Mouse (Mus musculus) neural tube, embryonic 10.5 days (tissue): Measurements from ENCODE around the gene Hist2h3c2.
A peak's percentile ranks its signal among the peaks of the same experiment; 100 is the strongest.
"Not testable (repeated sequence)": the region's sequence is repeated elsewhere in the genome, so short reads cannot be mapped to it uniquely, and the experiment has no call there.

Source experiments
- DNase-seq: peaks from one replicate; pipeline ENCODE4 v3.0.0-alpha.2; 2017; ENCODE audit warnings: low spot score; ENCODE audit errors: extremely low spot score

Gene Hist2h3c2

GRCm38 (mm10) chr3:96236834-96237334 lies 2.0 kb downstream of the Hist2h3c2 start:
- DNase-seq: no peak

DNA sequence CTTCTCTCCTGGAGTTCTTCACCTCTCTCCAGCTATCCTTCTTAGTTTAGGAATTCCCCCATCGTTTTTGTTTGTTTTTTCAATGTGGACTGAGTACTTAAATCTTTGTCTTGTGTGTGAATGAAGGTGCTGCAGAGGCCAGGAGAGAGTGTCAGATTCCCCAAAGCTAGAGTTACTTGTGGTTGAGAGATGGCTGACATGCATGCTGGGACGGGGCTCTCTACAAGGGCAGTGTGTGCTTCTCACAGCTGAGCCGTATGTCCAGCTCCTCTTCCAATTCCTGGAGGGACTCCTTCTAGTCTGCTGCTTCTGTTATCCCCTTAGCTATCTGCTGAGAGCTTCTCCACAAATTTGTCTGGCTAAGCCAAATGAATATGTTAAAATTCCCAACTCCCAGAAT lies 3.1 kb downstream of the Hist2h3c2 start:
- no peak for DNase-seq

GRCm38 (mm10) chr3:96234914-96235313 lies 4.0 kb downstream of the Hist2h3c2 start:
- no peak for DNase-seq

DNA sequence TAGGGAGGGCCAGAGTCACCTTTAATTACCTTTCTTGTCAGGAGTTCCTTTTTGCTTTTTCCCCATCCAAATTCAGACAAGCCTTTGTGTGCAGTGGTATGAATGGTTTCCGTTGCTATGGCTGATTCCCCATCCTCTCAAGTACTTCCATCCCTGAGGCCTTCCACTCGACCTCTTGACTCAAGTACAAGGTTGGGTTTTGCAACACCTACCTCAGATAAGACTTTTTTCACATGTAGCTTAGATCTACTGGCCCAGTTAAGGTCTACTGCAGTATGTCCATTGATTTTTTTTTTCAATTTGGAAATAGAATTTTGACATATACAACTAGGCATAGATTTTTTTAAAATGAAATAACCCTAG lies 7.2 kb downstream of the Hist2h3c2 start:
- no peak for DNase-seq

DNA sequence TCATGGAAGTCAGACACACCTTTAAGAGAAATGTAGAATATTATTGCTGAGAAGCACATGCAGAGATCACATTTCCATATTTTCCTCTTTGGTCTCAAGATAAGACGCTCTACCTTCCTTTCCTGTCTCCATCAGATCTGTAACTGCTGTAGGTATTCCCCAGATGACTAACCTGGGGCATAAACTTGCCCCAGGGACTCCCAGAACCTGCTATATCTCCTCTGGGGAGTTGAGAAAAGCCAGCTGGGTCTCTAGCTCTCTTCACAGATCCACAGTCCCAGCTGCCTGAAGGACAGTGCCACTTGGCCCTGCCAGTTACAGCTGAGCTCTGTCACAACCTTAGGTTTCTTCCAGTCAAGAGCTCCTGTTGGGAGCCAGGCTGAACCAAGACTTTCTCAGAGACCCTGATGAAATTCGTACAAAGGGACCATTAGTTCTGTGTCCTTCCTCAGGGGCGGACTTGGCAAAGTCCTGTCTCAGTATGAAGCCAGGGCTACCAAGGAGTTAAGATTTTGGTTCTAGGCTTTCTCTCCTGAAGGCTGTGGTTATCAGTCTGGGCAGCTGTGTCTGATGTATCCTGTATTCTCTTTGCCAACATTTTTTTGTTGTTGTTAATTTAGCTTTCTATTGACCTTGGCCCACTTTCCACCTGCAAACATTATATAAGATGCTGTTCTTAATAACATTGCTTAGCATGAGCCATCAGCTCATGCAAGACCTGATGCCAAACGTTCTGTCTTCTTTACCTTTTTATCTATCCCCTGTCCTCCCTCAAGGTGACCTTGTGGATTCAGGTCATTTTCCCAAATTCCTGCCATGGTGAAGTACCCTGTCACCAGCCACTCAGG lies 7.8 kb downstream of the Hist2h3c2 start:
- no peak for DNase-seq

GRCm38 (mm10) chr3:96230404-96230803 lies 8.5 kb downstream of the Hist2h3c2 start:
- DNase-seq: no peak

- DNase-seq: no peak
Measured at GRCm38 (mm10) chr3:96228828-96229227, 10.1 kb downstream of the Hist2h3c2 start.

DNA sequence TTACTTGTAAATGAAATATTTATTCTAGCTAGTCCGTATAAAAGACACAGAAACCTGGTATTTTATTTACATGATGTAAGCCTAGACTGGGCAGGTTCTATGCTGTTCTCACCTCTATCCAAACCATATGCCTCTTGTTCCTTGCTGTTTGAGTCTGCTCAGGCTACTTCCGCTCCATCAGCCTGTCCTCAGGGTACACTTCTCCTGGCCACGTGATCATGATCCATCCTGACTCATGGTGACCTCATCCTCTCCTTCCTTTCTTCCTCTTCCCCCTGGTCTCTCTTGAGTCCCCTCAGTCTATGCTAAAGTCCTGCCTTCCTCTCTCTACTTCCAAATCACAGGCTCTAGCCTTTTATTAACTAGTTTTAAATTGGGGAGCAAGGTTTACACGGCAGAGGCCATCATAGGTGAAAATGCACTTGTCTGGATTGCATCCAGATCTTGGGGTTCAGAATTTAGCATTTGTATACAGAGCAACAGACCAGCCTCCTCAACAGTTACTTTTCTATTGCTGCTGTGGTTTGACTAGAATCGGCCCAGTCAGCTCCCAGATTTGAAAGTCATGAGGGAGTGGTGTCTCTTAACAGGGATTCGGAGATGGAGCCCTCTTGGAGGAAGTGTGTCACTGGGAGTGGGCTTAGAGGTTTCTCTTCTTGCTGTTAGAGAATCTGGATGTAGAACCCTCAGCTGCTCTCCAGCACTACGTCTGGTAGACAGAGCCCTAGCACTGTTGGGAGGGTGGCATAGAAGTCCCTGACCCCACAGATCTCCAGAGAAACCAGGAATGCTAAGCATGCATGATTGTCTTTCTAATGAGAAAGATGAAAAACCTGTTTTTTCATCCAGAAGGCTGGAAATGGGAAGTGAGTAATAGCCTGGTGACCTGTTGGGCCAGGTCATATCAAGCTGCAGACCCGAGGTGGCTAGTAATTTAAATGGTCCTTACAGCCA lies 12.0 kb downstream of the Hist2h3c2 start:
- DNase-seq: no peak

GRCm38 (mm10) chr3:96225421-96225820 lies 13.5 kb downstream of the Hist2h3c2 start:
- DNase-seq: no peak

DNA sequence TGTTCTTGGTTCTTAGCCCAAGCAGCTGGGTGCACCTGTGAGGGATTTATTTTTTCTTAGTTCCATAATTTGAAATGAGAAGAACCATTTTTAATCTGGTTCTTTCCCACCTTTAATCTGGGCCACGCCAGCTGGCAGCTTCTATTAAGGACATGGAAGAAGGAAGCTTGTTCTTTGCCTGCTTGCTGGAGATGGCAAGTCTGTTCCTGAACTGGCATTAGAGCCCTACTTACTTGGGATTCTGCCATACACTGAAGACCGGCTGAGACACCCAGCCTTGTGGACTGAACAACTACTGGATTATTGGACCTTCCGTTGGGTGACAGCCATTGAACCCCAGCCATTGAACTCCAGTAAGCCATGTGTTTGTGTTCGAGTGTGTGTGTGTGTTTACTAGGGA lies 16.2 kb downstream of the Hist2h3c2 start:
- DNase-seq: no peak

DNA sequence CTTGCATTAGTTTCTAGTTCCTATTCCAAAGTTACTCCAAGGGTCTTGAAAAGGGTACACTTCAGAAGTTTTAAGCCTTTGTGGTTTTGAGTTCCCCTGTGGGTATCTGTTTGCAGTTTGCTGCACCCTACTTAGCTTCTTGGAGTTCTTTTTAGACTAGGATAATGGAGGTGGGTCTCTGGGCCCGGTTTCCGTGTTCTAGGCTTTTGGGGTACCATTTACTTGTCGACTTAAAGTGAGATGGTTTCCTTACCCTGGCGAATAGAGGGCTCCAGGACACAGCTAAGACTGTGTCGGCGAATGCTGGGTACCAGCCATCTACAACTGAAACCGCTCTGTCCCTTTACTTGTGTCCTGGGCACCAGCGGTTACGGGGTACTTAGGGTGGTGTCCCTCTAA lies 17.3 kb downstream of the Hist2h3c2 start:
- DNase-seq: no peak

- DNase-seq: peak; percentile 80
Measured at GRCm38 (mm10) chr3:96220765-96221639, 17.9 kb downstream of the Hist2h3c2 start, which contains the start of the genes Hist2h2ac and Hist2h2be. Hist2h2ac (minus strand) TSS chr3:96220880. Hist2h2be (plus strand) TSS chr3:96221119.

DNA sequence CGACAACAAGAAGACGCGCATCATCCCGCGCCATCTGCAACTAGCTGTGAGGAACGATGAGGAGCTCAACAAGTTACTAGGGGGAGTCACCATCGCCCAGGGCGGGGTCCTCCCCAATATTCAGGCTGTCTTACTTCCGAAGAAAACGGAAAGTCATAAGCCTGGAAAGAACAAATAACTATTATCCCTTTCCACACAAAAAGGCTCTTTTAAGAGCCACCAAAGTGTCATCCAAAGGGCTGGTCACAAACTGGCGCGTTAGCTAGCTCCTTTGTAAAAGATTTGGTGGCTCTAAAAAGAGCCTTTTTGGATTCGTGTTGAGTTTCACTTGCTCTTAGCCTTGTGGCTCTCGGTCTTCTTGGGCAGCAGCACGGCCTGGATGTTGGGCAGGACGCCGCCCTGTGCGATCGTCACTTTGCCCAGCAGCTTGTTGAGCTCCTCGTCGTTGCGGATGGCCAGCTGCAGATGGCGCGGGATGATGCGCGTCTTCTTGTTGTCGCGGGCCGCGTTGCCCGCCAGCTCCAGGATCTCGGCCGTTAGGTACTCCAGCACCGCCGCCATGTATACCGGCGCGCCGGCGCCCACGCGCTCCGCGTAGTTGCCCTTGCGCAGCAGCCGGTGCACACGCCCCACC lies 18.7 kb downstream of the Hist2h3c2 start:
- DNase-seq: not testable (repeated sequence)

DNA sequence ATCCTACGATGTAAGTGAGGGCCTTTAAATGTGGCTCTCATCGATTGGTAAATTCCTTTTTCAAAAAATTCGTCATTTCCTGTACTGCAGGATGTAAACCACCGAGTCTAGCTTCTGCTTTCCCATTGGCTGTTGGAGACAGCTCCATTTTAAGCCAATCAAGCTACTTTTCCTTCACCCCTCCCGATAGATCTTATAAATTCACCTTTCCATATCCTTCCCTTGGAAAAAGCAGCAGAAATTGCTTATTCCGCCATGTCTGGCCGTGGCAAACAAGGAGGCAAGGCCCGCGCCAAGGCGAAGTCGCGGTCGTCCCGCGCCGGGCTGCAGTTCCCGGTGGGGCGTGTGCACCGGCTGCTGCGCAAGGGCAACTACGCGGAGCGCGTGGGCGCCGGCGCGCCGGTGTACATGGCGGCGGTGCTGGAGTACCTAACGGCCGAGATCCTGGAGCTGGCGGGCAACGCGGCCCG lies 19.2 kb downstream of the Hist2h3c2 start, which contains the start of the genes Bola1 and Hist2h2ab:
Gene Bola1, minus strand, starts transcription at position 49 of the 470 bp plus-strand sequence.
Gene Hist2h2ab, plus strand, starts transcription at position 205 of the 470 bp plus-strand sequence.
- peak; percentile 82 for DNase-seq

GRCm38 (mm10) chr3:96219191-96219641 lies 19.7 kb downstream of the Hist2h3c2 start:
- DNase-seq: peak; percentile 61

GRCm38 (mm10) chr3:96209242-96209641 lies 29.7 kb downstream of the Hist2h3c2 start:
- peak; percentile 24 for DNase-seq

- no peak for DNase-seq
Measured at GRCm38 (mm10) chr3:96207819-96208218, 31.1 kb downstream of the Hist2h3c2 start.

DNA sequence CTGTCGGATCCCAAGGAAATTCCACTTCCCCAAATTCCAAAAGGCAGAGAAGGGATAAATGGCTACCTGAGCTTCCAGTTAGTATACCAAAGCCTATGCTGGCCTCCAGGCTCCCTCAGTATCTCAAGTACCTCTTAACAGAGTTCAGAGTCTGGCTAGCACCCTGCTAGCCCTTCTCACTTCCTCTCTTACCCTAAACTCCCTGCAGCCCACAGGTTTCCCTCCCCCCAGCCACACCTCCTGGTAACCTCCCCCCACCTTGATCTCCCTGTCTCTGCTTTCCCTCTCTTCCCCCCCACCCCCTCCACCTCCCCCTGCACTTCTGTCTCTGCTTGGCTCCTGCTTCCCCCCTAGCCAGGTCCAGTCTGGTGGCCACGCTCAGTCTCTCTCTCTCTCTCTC lies 39.2 kb downstream of the Hist2h3c2 start:
- no peak for DNase-seq

GRCm38 (mm10) chr3:96198601-96199251 lies 40.2 kb downstream of the Hist2h3c2 start:
- not testable (repeated sequence) for DNase-seq
